Mouse (Mus musculus): ENCODE results near the gene Scgb1b19.
"Not testable (repeated sequence)": the region's sequence is repeated elsewhere in the genome, so short reads cannot be mapped to it uniquely, and the experiment has no call there.

Scgb1b19 gene

GRCm38 (mm10) chr7:33286991-33287390 is at the start of gene Scgb1b19:
Gene Scgb1b19 (plus strand): TSS chr7:33287291.
- DNase-seq (ENCODE audit: low spot score), result not testable (repeated sequence)

DNA sequence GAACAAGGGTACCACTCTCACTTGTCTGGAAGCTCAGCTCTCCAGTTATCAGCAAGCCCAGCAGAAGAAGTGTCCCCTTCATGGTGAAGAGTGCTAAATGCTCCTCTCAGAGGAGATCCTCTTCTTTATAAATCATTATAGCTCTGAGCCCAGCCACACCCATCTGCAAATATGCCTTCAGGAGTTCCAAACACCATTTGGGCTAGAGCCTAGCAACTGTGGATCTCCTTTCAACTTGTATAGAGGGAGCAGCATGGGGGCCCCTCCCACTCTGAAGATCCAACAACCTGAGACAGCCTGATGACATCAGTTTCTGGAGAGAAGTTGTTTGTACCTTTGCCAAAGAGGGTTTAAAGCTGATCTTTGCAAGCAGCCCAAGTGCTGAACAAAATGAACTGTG is 6.9 kb upstream of the Scgb1b19 start, which contains the start of gene Scgb2b19:
Scgb2b19 (minus strand) TSS at position 101 of the 400 bp plus-strand sequence.
- not testable (repeated sequence) for DNase-seq (ENCODE audit: low spot score)
